Mouse (Mus musculus): Measurements from ENCODE around the gene Nckipsd.

DNA sequence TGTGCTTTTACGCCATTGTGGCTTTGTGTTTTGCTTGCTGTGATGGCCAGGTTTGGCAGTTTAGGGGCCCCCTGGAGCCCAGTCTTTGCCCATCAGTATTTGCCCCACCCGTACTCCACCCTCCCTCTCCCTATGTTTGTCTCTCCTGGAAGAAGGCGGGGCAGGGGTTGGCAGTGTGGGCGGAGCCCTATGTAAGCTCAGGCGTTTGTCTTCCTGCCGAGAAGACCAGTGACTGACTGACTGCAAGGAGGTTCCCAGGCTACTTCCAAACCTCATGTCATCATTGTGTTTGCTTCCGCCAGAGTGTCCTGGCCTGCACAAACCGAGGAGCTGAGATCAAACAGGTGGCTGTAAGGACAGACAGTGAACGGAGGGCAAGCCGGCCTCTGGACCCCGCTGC lies 12.4 kb upstream of the Nckipsd start:
- TF ChIP-seq POLR2A (IDR thresholded peaks at IDR 0.05; ENCODE audit: insufficient read length, low read depth) (no peak), TCF12 (IDR thresholded peaks at IDR 0.05; ENCODE audit: insufficient read depth, poor library complexity, severe bottlenecking) (no peak), MAX (IDR thresholded peaks at IDR 0.05; ENCODE audit: low read depth) (no peak), E2F4 (IDR thresholded peaks at IDR 0.05; ENCODE audit: insufficient read depth) (no peak), MYOD1 (IDR thresholded peaks at IDR 0.05; ENCODE audit: control insufficient read depth in 1 of 3, insufficient read length in 2 of 3, low read depth in 2 of 3) (no peak), MYOG (IDR thresholded peaks at IDR 0.05; ENCODE audit: control insufficient read depth in 1 of 3, insufficient read depth in 1 of 3, insufficient read length in 2 of 3, low read depth in 2 of 3) (no peak), USF1 (IDR thresholded peaks at IDR 0.05; ENCODE audit: low read depth) (no peak), POLR2AphosphoS2 (IDR thresholded peaks at IDR 0.05; ENCODE audit: insufficient read length, low read depth) (no peak), TCF3 (IDR thresholded peaks at IDR 0.05; ENCODE audit: insufficient read length, low read depth) (no peak), REST (IDR thresholded peaks at IDR 0.05; ENCODE audit: insufficient read depth, insufficient read length) (no peak)
